Mouse (Mus musculus) MEL (cell line): ENCODE measurements around the gene Spaca7.

ENCODE experiments used
- BHLHE40 ChIP-seq: IDR thresholded peaks from 2 replicates; pipeline ENCODE4 v1.6.1; 2012; ENCODE audit warnings: low read depth, mild to moderate bottlenecking, inconsistent platforms, low read length, improper control_type of control experiment, borderline replicate concordance
- CTCF ChIP-seq, 3 experiments: IDR thresholded peaks in 2 of 3; conservative IDR thresholded peaks in 1 of 3; 2 replicates each; pipeline ENCODE4 v1.5.1; 2011 to 2012; ENCODE audit warnings: low read length in 3 of 3, low read depth in 2 of 3, mild to moderate bottlenecking in 2 of 3, improper control_type of control experiment in 1 of 3, inconsistent platforms in 1 of 3, mixed read lengths in 1 of 3, moderate library complexity in 1 of 3; ENCODE audit not compliant: control insufficient read depth in 1 of 3, insufficient read depth in 1 of 3, poor library complexity in 1 of 3, severe bottlenecking in 1 of 3
- EP300 ChIP-seq, 2 experiments: IDR thresholded peaks; 2 replicates each; pipeline ENCODE4 v1.6.1; 2011; ENCODE audit warnings: improper control_type of control experiment in 2 of 2, low read length in 2 of 2, low read depth in 1 of 2, mild to moderate bottlenecking in 1 of 2
- MAFK ChIP-seq: IDR thresholded peaks from 2 replicates; pipeline ENCODE4 v1.6.1; 2011; ENCODE audit warnings: low read depth, mild to moderate bottlenecking, low read length, improper control_type of control experiment, borderline replicate concordance
- MAX ChIP-seq: IDR thresholded peaks from 2 replicates; pipeline ENCODE4 v1.6.1; 2011; ENCODE audit warnings: low read length, improper control_type of control experiment
- MAZ ChIP-seq: IDR thresholded peaks from 2 replicates; pipeline ENCODE4 v1.6.1; 2012; ENCODE audit warnings: low read depth, mild to moderate bottlenecking, inconsistent platforms, low read length, improper control_type of control experiment
- MXI1 ChIP-seq: IDR thresholded peaks from 2 replicates; pipeline ENCODE4 v1.6.1; 2011; ENCODE audit warnings: mild to moderate bottlenecking, low read depth, low read length, improper control_type of control experiment
- NRF1 ChIP-seq: IDR thresholded peaks from 2 replicates; pipeline ENCODE4 v1.6.1; 2014; ENCODE audit warnings: low read depth, mild to moderate bottlenecking, inconsistent platforms, low read length, improper control_type of control experiment, moderate library complexity; ENCODE audit not compliant: poor library complexity, insufficient read depth, severe bottlenecking
- POLR2A ChIP-seq, 2 experiments: IDR thresholded peaks; 2 replicates each; pipeline ENCODE4 v1.6.1; 2011 to 2012; ENCODE audit warnings: low read length in 2 of 2, mild to moderate bottlenecking in 2 of 2, control low read depth in 1 of 2, improper control_type of control experiment in 1 of 2, low read depth in 1 of 2, moderate library complexity in 1 of 2; ENCODE audit not compliant: control insufficient read depth in 1 of 2, insufficient read depth in 1 of 2, poor library complexity in 1 of 2
- POLR2AphosphoS5 ChIP-seq: IDR thresholded peaks from 2 replicates; pipeline ENCODE4 v1.6.1; 2012; ENCODE audit warnings: low read depth, borderline replicate concordance, mild to moderate bottlenecking, inconsistent platforms, low read length, moderate library complexity, mixed read lengths
- SMC3 ChIP-seq: IDR thresholded peaks from 2 replicates; pipeline ENCODE4 v1.6.1; 2011; ENCODE audit warnings: low read depth, low read length, improper control_type of control experiment
- TCF12 ChIP-seq: IDR thresholded peaks from 2 replicates; pipeline ENCODE4 v1.6.1; 2014; ENCODE audit warnings: low read depth, mild to moderate bottlenecking, inconsistent platforms, low read length, improper control_type of control experiment, moderate library complexity
- ZC3H11A ChIP-seq: IDR thresholded peaks from 2 replicates; pipeline ENCODE4 v1.6.1; 2012; ENCODE audit warnings: low read depth, mild to moderate bottlenecking, inconsistent platforms, low read length, improper control_type of control experiment

DNA sequence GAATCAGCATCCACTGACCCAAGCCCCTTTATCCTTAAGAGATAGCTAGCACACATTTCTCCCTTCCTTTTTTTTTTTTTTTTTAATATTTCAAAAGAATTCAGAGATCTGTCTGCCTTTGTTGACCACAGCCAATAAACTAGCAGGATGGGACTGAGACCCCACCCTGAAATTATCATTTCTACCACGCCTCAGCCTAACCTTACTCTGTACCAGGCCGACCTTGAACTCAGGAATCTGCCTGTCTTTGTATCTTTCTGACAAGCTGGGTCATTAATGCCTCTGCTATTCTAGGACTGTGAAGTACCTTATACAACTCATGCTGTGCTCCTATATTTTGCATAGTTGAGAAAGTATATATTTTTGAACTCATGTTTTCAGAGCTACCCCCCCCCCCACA is 44.2 kb upstream of the Spaca7 start:
- TF ChIP-seq MXI1 (no peak), CTCF (IDR thresholded peaks at IDR 0.05 in 2 of 3, conservative IDR thresholded peaks at IDR 0.05 in 1 of 3; ENCODE audit: control insufficient read depth in 1 of 3, insufficient read depth in 1 of 3, low read depth in 2 of 3, low read length in 3 of 3, poor library complexity in 1 of 3, severe bottlenecking in 1 of 3) (no peak), SMC3 (no peak), NRF1 (no peak), MAX (no peak), MAFK (no peak), EP300 (IDR thresholded peaks at IDR 0.05; ENCODE audit: low read depth in 1 of 2, low read length in 2 of 2) (no peak), POLR2A (IDR thresholded peaks at IDR 0.05; ENCODE audit: control insufficient read depth in 1 of 2, insufficient read depth in 1 of 2, low read depth in 1 of 2, low read length in 2 of 2, poor library complexity in 1 of 2) (no peak), ZC3H11A (no peak), TCF12 (no peak), POLR2AphosphoS5 (no peak), MAZ (no peak), BHLHE40 (no peak)
